Mouse (Mus musculus) activated CD4-positive, CD25-positive, alpha-beta regulatory T cell, adult 4 months (primary cell): ENCODE results near the gene Itga2b. TPM values are rescaled to one million over a fixed set of nuclear protein-coding genes. Genes with fewer than 3 reads are reported as not detected.

Source experiments
- ATAC-seq: one replicate; pipeline ENCODE4 v1.8.0; 2017
- polyA plus RNA-seq, 2 experiments: library from polyadenylated mRNA; unstranded; fragments of 100-300 nt; shearing (Covaris generic); gene quantifications; one replicate each; pipeline ENCODE4 v1.2.1; 2017

Gene Itga2b
- under 1 TPM in 1 of 2 experiments, not detected in 1; 0.34 TPM for polyA plus RNA-seq

GRCm38 (mm10) chr11:102469648-102470357 is at the start of gene Itga2b:
Gene Itga2b, minus strand, starts transcription at chr11:102470122.
- ATAC-seq: no peak

DNA sequence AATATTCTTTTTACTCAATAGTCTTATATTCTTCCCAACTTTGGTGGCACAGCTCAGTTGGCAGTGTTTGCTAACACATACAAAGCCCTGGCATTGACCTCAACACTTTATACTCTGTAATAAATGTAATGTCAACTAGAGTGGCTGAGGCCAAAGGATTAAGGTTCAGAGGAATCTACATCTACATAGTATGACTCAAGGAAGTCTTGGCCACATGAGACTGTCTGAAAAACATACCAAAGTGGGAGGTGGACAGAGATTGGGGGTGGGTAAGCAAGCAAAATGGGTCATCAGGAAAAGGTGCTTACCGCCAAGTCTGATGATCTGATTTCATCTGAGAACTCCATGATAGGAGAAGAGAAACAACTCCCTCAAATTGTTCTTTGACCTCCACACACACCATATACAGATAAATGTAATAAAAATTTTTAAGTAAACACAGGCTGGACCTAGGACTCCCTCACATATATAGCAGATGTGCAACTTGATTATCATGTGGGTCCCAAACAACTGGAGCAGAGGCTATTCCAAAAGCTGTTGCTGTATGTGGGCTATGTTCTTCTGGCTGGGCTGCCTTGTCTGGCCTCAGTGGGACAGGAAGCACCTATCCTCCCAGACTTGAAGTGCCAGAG is 45.0 kb upstream of the Itga2b start:
- no peak for ATAC-seq

- no peak for ATAC-seq
Measured at GRCm38 (mm10) chr11:102510226-102510625, 40.3 kb upstream of the Itga2b start.

DNA sequence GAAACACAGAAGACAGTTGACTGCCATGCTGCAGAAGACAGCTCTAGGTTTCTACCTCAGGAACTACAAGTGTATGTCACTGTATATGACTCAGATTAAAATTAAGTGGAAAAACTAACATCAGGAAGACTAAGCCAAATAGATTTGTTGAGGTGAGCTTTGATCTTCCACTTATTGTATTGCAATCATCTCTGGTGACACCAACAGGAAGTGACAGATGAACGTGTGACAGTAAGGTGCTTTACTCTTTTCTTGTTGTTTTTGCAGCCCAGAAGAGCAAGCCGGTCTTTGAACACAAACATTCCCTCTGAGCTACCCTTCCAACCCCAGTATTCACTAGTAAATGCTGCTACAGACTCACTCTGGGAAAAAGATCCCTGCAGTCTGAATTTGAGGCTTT is 26.8 kb upstream of the Itga2b start:
- peak; percentile 63 for ATAC-seq

GRCm38 (mm10) chr11:102496206-102496605 is 26.3 kb upstream of the Itga2b start:
- no peak for ATAC-seq

GRCm38 (mm10) chr11:102495742-102496141 is 25.8 kb upstream of the Itga2b start:
- no peak for ATAC-seq

DNA sequence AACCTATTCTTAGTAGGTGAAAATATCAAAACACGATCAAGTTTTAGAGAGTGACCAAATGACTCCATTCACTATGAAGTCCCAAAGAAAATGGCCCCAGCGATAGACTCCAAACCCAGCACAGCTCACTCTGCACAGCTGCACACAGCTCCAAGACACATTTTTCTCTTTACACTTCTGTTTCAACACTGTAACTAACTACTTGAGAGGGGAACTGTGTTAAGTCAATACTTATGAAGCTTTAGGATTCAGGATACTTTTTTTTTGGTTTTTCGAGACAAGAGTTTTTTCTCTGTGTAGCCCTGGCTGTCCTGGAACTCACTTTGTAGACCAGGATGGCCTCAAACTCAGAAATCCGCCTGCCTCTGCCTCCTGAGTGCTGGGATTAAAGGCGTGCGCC is 25.2 kb upstream of the Itga2b start:
- ATAC-seq: no peak

DNA sequence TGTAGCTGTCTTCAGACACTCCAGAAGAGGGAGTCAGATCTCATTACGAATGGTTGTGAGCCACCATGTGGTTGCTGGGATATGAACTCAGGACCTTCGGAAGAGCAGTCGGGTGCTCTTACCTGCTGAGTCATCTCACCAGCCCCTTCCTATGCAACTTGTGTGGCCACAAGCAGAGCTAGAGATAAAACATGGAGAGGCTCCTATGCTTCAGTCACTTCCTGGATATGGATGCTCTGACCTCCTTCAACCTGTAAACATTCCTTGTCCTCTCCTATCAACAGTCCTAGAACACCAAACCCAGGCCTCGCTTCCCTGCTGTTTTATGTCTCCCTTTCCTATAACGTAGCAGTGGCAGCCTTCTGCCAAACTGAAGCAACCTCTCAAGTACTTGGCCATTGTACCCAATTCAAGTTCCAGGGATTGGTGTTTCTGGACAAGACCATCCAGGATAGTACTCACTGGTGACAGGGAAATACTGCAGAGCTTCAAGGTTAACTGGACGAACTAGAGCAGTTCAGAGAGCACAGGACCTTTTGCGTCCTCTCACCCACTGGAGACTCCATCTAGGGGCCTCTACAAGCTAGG is 24.2 kb upstream of the Itga2b start:
- ATAC-seq: no peak

DNA sequence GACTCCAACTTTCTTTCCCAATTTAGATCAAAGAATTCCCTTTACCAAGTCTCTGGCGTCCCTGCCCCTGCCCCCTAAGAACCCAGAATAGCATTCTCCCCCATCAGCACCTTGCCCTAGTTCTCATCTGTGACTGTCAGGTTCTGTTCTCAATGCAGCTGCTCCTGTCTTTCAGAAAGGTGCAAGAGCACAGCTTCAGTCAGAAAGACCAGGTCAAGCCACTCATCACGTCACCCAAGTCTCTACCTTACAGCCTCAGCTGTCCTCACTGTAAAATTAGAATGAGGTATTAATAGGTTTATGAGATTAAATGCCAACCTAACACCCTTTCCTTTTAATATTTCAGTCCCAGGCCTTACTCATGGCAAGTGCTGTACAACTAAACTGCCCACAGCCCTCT is 23.3 kb upstream of the Itga2b start:
- no peak for ATAC-seq

DNA sequence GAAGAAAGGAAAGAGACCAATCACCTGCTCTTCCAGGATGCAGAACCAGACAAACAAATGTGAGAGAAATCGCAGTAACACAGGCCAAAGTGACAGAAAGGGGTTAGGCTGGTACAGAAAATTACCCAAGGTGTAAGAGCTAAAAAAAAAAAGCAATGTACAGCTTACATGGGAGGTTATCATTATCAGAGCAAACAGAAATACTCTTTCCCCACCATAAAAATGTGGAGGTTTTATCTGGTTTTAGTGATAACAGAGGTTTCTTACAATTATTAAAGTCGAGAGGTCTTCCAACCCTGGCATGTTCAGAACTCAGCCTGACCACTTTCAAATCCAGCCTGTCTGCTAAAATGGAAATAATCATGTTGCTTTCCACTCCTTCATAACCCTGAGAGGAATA is 18.0 kb upstream of the Itga2b start:
- no peak for ATAC-seq

DNA sequence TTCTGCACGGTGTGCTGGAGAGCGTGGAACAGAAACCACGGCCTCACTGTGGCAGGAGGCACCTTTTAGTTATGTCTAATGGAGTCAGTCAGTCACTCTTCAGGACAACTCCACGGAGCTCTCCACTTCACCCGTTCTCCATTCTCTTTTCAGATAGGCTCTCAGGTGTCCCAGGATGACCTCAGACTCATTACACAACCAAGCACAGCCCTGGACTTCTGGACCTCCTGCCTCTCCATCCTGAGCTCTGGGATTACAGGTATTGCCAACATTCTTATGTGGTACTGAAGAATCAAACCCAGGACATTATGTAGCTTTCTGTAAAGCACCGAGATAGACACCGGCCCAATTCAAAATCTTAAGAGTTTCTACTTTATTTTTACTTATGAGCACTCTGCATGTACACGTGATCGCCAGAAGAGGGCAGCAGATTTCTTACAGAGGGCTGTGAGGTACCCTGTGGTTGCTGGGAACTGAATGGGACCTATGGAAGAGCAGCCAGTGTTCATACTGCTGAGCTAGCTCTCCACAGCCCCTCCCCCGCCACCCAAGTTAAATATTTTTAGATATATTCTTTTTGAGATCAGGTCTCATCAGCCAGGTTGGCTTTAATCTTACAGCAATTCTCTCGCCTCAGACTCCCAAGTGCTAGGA is 16.9 kb upstream of the Itga2b start:
- ATAC-seq: no peak

DNA sequence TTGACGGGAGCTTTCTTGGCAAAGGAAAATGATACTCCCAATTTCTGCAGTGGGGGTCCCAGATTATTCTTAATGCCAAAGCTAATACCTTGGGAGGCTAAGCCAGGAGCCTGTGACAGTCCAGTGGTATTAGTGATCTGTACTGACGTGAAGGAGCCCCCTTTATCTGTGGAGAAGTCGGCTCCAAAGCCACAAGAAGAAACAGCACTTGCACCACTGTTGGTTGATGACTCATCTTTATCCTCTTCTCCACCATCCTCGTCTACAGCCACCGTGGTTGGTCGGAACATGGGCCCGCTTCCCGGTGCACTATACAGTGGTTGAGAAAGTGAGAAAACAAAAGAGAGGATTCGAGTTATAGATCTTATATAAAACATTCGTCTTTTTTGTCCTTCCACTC is 11.9 kb upstream of the Itga2b start:
- no peak for ATAC-seq

- no peak for ATAC-seq
Measured at GRCm38 (mm10) chr11:102480897-102481296, 11.0 kb upstream of the Itga2b start.

DNA sequence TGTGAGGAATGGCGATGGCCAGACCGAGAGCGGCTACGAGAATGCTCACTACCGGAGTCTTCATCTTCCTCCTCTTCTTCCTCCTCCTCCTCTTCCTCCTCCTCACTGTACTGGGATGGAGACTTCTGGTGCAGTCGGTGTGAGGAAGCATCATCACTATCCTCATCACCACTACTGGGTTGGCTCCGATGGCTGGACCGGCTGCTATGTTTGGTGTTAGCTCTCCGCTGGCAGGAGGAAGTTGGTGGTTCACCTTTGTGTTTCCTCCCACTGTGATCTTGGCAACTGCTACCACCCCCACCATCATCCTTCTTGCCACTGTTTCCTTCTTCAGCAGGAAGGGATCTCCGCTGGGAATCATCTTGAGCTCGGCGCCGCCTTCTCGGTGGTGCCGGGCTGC is 10.2 kb upstream of the Itga2b start:
- no peak for ATAC-seq

DNA sequence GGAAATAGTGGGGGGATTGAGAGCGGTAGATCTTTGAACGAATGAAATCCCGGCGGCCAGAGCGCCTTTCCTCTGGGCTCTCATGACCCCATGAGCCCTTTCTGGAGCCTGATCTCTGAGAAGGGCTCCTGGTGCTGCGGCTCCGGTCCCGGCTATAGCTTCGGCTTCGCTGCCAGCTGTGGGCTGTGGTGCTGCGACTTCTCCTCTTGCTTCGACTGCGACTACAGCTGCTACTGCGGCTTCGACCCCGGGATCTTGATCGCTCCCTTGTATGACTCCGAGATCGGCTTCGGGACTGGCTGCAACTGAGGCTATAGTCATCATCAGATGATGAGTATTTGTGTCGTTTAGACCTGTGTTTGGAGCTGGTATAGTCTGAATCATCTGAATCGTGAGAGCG is 9.7 kb upstream of the Itga2b start:
- ATAC-seq: no peak

GRCm38 (mm10) chr11:102478671-102479070 is 8.7 kb upstream of the Itga2b start:
- ATAC-seq: no peak

GRCm38 (mm10) chr11:102475027-102475426 is 5.1 kb upstream of the Itga2b start:
- ATAC-seq: no peak

DNA sequence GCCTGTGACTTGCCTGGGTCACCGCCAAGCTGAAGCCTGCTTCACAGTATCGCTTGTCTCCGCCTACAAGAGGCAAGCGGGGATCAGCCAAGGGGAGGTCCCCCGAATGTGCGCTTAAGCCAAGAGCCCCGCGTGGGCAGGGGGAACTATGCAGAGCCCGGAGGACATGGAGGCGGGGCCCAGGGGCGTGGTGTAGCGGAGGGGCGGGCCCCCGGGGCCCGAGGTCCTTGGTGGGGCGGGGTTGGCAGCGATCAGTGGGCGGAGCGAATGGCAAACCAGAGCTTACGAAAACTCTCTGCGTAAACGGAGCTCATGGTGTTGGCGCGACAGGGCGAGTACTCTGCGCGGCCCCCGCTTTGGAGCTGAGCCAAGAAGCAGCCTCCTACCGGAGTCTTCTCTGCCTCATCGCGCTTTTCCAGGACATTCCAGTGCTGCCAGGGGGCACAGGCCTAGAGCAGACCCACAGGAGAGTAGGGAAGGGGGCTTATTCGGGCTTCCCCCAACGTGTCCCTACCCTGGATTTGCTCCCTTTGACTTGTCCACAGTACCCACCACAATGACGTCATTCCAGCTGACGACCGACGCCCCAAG is 2.8 kb downstream of the Itga2b start:
- peak; percentile 92 for ATAC-seq

DNA sequence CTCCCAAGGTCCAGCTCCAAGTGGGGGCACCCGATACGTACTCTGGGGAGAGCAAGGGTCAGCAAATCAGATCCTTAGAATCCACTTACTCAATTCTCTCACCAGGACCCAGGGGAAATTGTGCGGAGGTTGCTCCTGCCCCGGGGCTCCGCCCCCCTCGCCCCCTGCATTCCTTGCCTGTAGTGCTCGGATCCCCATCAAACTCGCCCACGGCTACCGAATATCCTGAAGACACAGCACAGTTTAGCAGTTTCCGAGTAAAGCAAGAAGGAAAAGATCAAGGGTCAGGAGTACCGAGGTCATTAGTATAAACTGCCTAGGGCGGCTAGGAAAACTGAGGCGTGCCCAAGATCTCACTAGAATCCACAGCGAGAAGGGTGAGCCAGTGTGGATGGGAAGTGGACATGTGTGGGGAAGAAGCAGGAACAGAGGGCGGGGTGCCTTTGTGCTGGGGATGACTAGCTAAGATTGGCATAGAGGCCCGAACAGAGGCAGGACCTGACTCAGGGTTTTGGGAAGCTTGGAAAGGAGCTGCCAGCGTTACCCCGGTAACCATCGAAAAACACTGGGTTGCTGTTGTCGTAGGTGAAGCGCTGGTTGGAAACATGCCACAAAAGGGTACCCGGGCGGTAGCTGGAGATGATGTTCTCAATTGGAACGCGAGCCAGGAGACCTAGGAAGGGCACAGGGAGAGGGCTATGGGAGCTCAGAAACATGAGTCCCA is 4.0 kb downstream of the Itga2b start:
- ATAC-seq: no peak

DNA sequence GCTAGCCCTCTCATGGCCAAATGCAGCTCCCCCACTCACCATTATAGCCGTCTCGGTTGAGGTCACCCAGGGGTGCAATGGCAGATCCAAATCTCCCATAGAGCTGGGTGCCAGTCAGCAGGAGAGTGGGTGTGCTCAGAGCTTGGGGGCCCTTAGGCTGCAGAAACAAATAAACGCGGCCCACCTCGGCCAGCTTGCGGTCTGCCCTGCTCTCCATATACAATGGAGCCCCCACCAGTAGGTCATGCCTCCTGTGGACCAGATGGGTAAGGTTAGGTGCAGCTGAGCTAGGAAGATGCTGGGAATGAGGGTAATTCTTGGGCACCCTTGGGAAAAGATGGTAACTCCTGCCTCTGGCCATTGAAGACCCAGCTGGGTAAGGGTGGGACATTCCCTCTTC is 5.0 kb downstream of the Itga2b start:
- ATAC-seq: no peak

DNA sequence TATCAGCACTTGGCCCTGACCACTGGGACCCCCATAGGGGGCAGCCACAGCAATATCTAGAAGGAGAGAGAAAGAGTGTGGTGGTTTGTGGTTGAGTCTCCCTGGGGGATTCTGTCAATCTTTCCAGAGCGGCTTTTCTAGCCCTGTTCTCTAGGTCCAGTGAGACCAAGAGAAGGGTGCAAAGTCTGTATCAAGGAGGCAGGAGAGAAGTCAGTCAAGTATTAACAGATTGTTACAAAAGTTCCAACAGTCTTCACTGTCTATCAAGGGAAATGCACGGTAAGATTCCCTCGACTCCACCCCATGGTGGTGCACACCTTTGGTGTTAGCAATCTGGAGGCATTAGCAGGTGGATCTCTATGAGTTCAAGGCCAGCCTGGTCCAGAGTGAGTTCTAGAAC is 8.2 kb downstream of the Itga2b start:
- ATAC-seq: no peak

DNA sequence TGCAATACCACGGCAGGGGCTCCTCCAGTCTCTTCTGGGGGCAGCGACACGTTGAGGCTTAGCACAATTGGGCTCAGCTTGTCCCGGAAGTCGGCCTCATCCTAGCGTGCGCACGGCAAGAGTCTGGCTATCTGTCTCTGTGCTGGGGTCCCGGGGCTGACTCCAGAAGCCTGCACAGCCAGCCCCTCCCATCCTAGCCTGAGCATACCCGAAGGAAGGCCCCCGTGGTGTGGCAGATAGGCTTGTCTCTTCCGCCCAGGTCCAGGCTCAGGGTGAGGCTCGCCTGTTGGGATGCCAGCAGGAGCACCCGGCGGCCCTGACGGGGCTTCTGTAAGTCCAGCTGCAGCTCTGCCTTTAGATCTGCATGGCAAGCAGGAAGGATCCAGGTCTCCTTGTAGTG is 9.4 kb downstream of the Itga2b start:
- ATAC-seq: no peak
